In the genomic region with DNA sequence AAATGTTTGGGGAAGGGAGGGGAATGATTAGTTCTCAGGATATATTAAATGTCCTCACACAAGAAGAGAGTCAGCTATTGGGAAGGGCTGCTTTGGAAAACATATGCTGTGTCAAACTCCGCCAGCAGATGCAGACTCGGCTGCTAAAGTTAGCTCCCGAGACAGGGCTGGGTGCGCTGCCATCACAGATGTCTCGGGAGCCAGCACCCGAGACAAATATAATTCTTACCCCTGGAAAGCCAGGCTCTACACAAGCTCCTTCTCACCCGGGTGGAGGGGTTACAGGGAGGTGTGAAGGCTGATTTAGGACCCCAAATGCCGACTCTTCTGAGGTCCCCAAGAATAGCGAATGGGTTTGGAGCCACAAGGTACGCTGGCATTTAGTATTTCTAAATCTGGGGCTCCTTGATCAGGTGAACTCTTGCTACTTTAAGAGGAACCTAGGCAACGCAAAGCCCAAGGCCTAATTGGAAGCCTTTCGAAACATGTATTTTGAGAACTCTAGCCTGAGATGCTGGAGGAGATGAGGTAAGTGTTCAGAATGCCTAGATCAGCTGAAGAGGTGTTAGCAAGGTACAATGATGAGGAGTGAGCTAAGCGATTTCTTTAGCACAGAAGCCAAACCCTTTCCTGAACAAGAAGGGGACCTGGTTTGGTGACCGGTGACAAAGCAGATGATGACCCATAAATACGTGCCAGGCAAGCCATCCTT, we compare ENCODE assay signal across 15 mouse cellular contexts.
DNase-seq lines count a peak whose midpoint lies in the region; ATAC-seq and TF ChIP-seq lines count a peak whose summit lies in the region.
"Had no signal": no experiment of that assay in that cellular context is flagged by ENCODE, and none has a peak within 500 bp of the region (broad histone marks: within the 10 kb centered on the region; RNA-seq: fewer than 3 reads in every experiment).

No protein-coding gene starts in this region.

- no peak overlapping the region for H3K4me3 ChIP-seq in forebrain, postnatal 0 days (ENCODE audit: low read depth, low read length)
- no peak overlapping the region for H3K4me3 ChIP-seq in forebrain, embryonic 13.5 days
- H3K4me3 ChIP-seq in cortical plate, adult 2 months (ENCODE audit: insufficient read depth, low read length) = no peak overlapping the region
- H3K4me3 ChIP-seq in olfactory bulb, adult 2 months (ENCODE audit: insufficient read depth, low read depth, low read length) = no peak overlapping the region
- H3K4me3 ChIP-seq: lung, embryonic 15.5 days had no signal

- 0 out of 2 replicates have a peak, but pooled peaks cover 3% of the 10 kb centered on the region for H3K4me1 ChIP-seq in forebrain, postnatal 0 days (ENCODE audit: insufficient read depth)
- H3K4me1 ChIP-seq in forebrain, embryonic 13.5 days = no peaks in the 10 kb centered on the region
- H3K4me1 ChIP-seq in cortical plate, adult 2 months (ENCODE audit: control insufficient read depth, insufficient read depth, low read length) = peaks cover 5% of the 10 kb centered on the region; the same call in 1 of the 2 replicates
- peaks cover 5% of the 10 kb centered on the region; the same call in 1 of the 2 replicates for H3K4me1 ChIP-seq in olfactory bulb, adult 2 months (ENCODE audit: control insufficient read depth, insufficient read depth, low read length)
- H3K4me1 ChIP-seq: lung, embryonic 15.5 days had no signal

- H3K4me2 ChIP-seq in forebrain, postnatal 0 days (ENCODE audit: low read depth) = no peak overlapping the region
- H3K4me2 ChIP-seq in forebrain, embryonic 13.5 days = no peak overlapping the region
- H3K4me2 ChIP-seq: lung, embryonic 15.5 days had no signal

- no peak for TF ChIP-seq POLR2A in cortical plate, adult 2 months (IDR thresholded peaks at IDR 0.05; ENCODE audit: extremely low read depth, insufficient read depth, low read length)
- no peak for TF ChIP-seq POLR2A in olfactory bulb, adult 2 months (IDR thresholded peaks at IDR 0.05; ENCODE audit: insufficient read depth, low read depth, low read length)

- ATAC-seq in forebrain, postnatal 0 days = peak; percentile 82
- ATAC-seq in forebrain, embryonic 13.5 days = no peak
- no peak for ATAC-seq in granulocyte monocyte progenitor cell, adult 5-6 weeks (replicated peaks; ENCODE audit: poor library complexity, severe bottlenecking)
- ATAC-seq: activated CD4-positive, CD25-positive, alpha-beta regulatory T cell, adult 4 months had no signal

- no peak for TF ChIP-seq CTCF in forebrain, postnatal 0 days (IDR thresholded peaks at IDR 0.05; ENCODE audit: low read depth)
- no peak for TF ChIP-seq CTCF in cortical plate, adult 2 months (IDR thresholded peaks at IDR 0.05; ENCODE audit: extremely low read depth, insufficient read depth, low read length)
- TF ChIP-seq CTCF in olfactory bulb, adult 2 months (IDR thresholded peaks at IDR 0.05; ENCODE audit: insufficient read depth, low read depth, low read length) = no peak

- H3K36me3 ChIP-seq in forebrain, postnatal 0 days (ENCODE audit: insufficient read depth) = no peaks in the 10 kb centered on the region
- no peaks in the 10 kb centered on the region for H3K36me3 ChIP-seq in forebrain, embryonic 13.5 days (ENCODE audit: poor library complexity, severe bottlenecking)
- H3K36me3 ChIP-seq: G1E; lung, embryonic 15.5 days had no signal

- H3K9ac ChIP-seq in forebrain, postnatal 0 days = no peak overlapping the region
- H3K9ac ChIP-seq in forebrain, embryonic 13.5 days = no peak overlapping the region
- H3K9ac ChIP-seq: lung, embryonic 15.5 days had no signal

- WGBS in forebrain, postnatal 0 days = 72% methylated on average over 15 of the region's 15 CpGs
- WGBS in forebrain, embryonic 13.5 days = 85% methylated on average over 15 of the region's 15 CpGs
- 55% methylated on average over 15 of the region's 15 CpGs for WGBS in olfactory bulb, adult 2 months

- peak overlapping the region; percentile 45; the same call in 1 of the 2 replicates for H3K27ac ChIP-seq in forebrain, postnatal 0 days (ENCODE audit: low read depth, low read length)
- no peak overlapping the region for H3K27ac ChIP-seq in forebrain, embryonic 13.5 days
- peak overlapping the region; percentile 87 for H3K27ac ChIP-seq in cortical plate, adult 2 months (ENCODE audit: insufficient read depth, low read length)
- H3K27ac ChIP-seq in olfactory bulb, adult 2 months (ENCODE audit: insufficient read depth, low read depth, low read length) = peak overlapping the region; percentile 88
- H3K27ac ChIP-seq: lung, embryonic 15.5 days had no signal

- no peaks in the 10 kb centered on the region for H3K9me3 ChIP-seq in forebrain, postnatal 0 days (ENCODE audit: low read length)
- no peaks in the 10 kb centered on the region for H3K9me3 ChIP-seq in forebrain, embryonic 13.5 days (replicated peaks)
- H3K9me3 ChIP-seq: G1E; lung, embryonic 15.5 days had no signal

- H3K27me3 ChIP-seq in forebrain, postnatal 0 days (ENCODE audit: insufficient read depth, low read length) = no peaks in the 10 kb centered on the region
- H3K27me3 ChIP-seq in forebrain, embryonic 13.5 days = no peaks in the 10 kb centered on the region
- H3K27me3 ChIP-seq: lung, embryonic 15.5 days had no signal

- peak; percentile 54 for DNase-seq in forebrain, postnatal 0 days
- peak; percentile 75 for DNase-seq in layer of hippocampus, adult 9-11 months
- DNase-seq in urinary bladder, postnatal 4 days (ENCODE audit: low spot score in 2 of 2) = no peak
- DNase-seq in adrenal gland, postnatal 10 days = no peak
- DNase-seq: B cell, adult 2 months; kidney, postnatal 10 days; liver; thymus, postnatal 36 days had no signal

Comparison
In these comparisons a context has a peak if more than half of its experiments do, and no peak if none do; other contexts are left out.
1. DNase-seq: peak in forebrain, postnatal 0 days (single experiment) and layer of hippocampus, adult 9-11 months (single experiment); none in urinary bladder, postnatal 4 days (0 of 2) and adrenal gland, postnatal 10 days (single experiment).